30 mouse cellular contexts compared by ENCODE assay signal in the genomic region with DNA sequence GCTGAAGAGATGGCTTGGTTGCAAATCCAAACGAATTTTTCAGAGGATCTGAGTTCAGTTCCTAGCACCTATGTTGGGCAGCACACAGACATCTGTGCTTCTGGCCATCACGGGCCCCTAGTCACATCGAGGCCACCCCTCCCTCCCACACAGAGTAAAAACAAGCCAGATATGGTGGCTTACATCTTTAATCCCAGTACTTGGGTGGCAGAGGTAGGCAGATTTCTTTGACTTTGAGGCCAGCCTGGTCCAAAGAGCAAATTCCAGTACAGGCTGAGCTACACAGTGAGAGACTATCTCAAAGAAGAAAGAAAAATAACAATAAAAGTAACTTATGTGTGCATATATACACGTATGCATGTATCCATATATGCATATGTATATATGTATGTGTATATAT. TPM values are rescaled to one million over a fixed set of nuclear protein-coding genes. Genes with fewer than 3 reads are reported as not detected.
DNase-seq lines count a peak whose midpoint lies in the region; ATAC-seq and TF ChIP-seq lines count a peak whose summit lies in the region.
"Had no signal": no experiment of that assay in that cellular context is flagged by ENCODE, and none has a peak within 500 bp of the region (broad histone marks: within the 10 kb centered on the region; RNA-seq: fewer than 3 reads in every experiment).

No protein-coding gene starts in this region.

- TF ChIP-seq POLR2A in kidney, adult 2 months (IDR thresholded peaks at IDR 0.05; ENCODE audit: low read depth, low read length) = no peak
- TF ChIP-seq POLR2A in MEL (IDR thresholded peaks at IDR 0.05; ENCODE audit: control insufficient read depth in 1 of 2, insufficient read depth in 1 of 2, low read depth in 1 of 2, low read length in 2 of 2, poor library complexity in 1 of 2) = no peak

- H3K9ac ChIP-seq in kidney, embryonic 16.5 days (replicated peaks; ENCODE audit: low read length) = no peak overlapping the region
- H3K9ac ChIP-seq in kidney, embryonic 15.5 days = no peak overlapping the region
- no peak overlapping the region for H3K9ac ChIP-seq in MEL (ENCODE audit: control insufficient read depth, low read depth, low read length, poor library complexity, severe bottlenecking)
- H3K9ac ChIP-seq: embryonic facial prominence, embryonic 13.5 days; embryonic facial prominence, embryonic 15.5 days; forebrain, embryonic 12.5 days had no signal

- no peaks in the 10 kb centered on the region for H3K79me2 ChIP-seq in MEL (ENCODE audit: control insufficient read depth, insufficient read depth, low read length, poor library complexity)

- WGBS in kidney, adult 2 months = 48% methylated on average over 4 of the region's 4 CpGs
- 56% methylated on average over 4 of the region's 4 CpGs for WGBS in kidney, embryonic 16.5 days
- 57% methylated on average over 4 of the region's 4 CpGs for WGBS in kidney, embryonic 15.5 days

- H3K4me3 ChIP-seq in kidney, adult 2 months (ENCODE audit: insufficient read depth, low read depth, low read length) = no peak overlapping the region
- H3K4me3 ChIP-seq in kidney, embryonic 16.5 days (ENCODE audit: low read length) = no peak overlapping the region
- H3K4me3 ChIP-seq in kidney, embryonic 15.5 days (replicated peaks) = no peak overlapping the region
- H3K4me3 ChIP-seq in MEL (ENCODE audit: control insufficient read depth in 1 of 2, insufficient read depth in 1 of 2, low read depth in 2 of 2, low read length in 2 of 2) = no peak overlapping the region
- H3K4me3 ChIP-seq: embryonic facial prominence, embryonic 13.5 days; embryonic facial prominence, embryonic 15.5 days; erythroblast, embryonic 14.5 days; forebrain, embryonic 10.5 days; forebrain, embryonic 12.5 days had no signal

- peaks cover 22% of the 10 kb centered on the region for H3K4me1 ChIP-seq in kidney, adult 2 months (ENCODE audit: control insufficient read depth, insufficient read depth, low read length)
- H3K4me1 ChIP-seq in kidney, embryonic 16.5 days (ENCODE audit: insufficient read depth, low read length) = peaks cover 6% of the 10 kb centered on the region
- peaks cover 12% of the 10 kb centered on the region for H3K4me1 ChIP-seq in kidney, embryonic 15.5 days
- H3K4me1 ChIP-seq in MEL (ENCODE audit: control insufficient read depth in 1 of 2, insufficient read depth in 2 of 2, low read length in 2 of 2) = peaks cover 25 to 38% of the 10 kb centered on the region in 2 experiments
- H3K4me1 ChIP-seq: embryonic facial prominence, embryonic 13.5 days; embryonic facial prominence, embryonic 15.5 days; forebrain, embryonic 12.5 days had no signal

- no peaks in the 10 kb centered on the region for H3K9me3 ChIP-seq in kidney, embryonic 16.5 days (ENCODE audit: low read length)
- H3K9me3 ChIP-seq in kidney, embryonic 15.5 days (replicated peaks) = no peaks in the 10 kb centered on the region
- no peaks in the 10 kb centered on the region for H3K9me3 ChIP-seq in MEL (replicated peaks; ENCODE audit: insufficient read depth, low read length)
- H3K9me3 ChIP-seq: embryonic facial prominence, embryonic 13.5 days; embryonic facial prominence, embryonic 15.5 days; forebrain, embryonic 10.5 days; forebrain, embryonic 12.5 days had no signal

- TF ChIP-seq CTCF in kidney, adult 2 months (conservative IDR thresholded peaks at IDR 0.05; ENCODE audit: insufficient read depth, insufficient read length, low read depth, low read length) = no peak
- TF ChIP-seq CTCF in MEL (IDR thresholded peaks at IDR 0.05 in 2 of 3, conservative IDR thresholded peaks at IDR 0.05 in 1 of 3; ENCODE audit: control insufficient read depth in 1 of 3, insufficient read depth in 1 of 3, low read depth in 2 of 3, low read length in 3 of 3, poor library complexity in 1 of 3, severe bottlenecking in 1 of 3) = no peak

- no peaks in the 10 kb centered on the region for H3K36me3 ChIP-seq in kidney, adult 2 months (ENCODE audit: control insufficient read depth, insufficient read depth, low read length)
- no peaks in the 10 kb centered on the region for H3K36me3 ChIP-seq in kidney, embryonic 16.5 days (ENCODE audit: insufficient read depth, low read length)
- no peaks in the 10 kb centered on the region for H3K36me3 ChIP-seq in kidney, embryonic 15.5 days
- H3K36me3 ChIP-seq in MEL (ENCODE audit: control insufficient read depth in 1 of 2, insufficient read depth in 2 of 2, low read length in 2 of 2) = peaks cover 0 to 26% of the 10 kb centered on the region in 2 experiments; a peak in 2 of 4 replicates
- H3K36me3 ChIP-seq: embryonic facial prominence, embryonic 13.5 days; embryonic facial prominence, embryonic 15.5 days; forebrain, embryonic 10.5 days; forebrain, embryonic 12.5 days had no signal

- DNase-seq in kidney, adult 2 months = peak; percentile 62
- peak; percentile 47 for DNase-seq in kidney, adult 9 months
- DNase-seq in MEL (ENCODE audit: low read depth, low spot score) = no peak
- no peak for DNase-seq in adrenal gland, postnatal 14 days
- DNase-seq: adrenal gland, adult 8-10 months; adrenal gland, postnatal 25 days; cerebellum, adult 11 months; cerebellum, adult 18-20 months; cerebellum, adult 8-10 months; cerebellum, adult 9-11 months; cerebellum, postnatal 14 days; cerebellum, postnatal 36 days; embryo, embryonic 11 days had no signal

- ATAC-seq in kidney, embryonic 16.5 days (ENCODE audit: low FRiP score, low TSS enrichment) = no peak
- ATAC-seq in kidney, embryonic 15.5 days (replicated peaks; ENCODE audit: low FRiP score) = no peak
- ATAC-seq: activated CD4-positive, CD25-positive, alpha-beta regulatory T cell, adult 4 months; forebrain, embryonic 14.5 days; forebrain, embryonic 16.5 days; Patski had no signal

- no peak overlapping the region for H3K4me2 ChIP-seq in kidney, embryonic 16.5 days (replicated peaks; ENCODE audit: low read depth, low read length)
- no peak overlapping the region for H3K4me2 ChIP-seq in kidney, embryonic 15.5 days
- H3K4me2 ChIP-seq: embryonic facial prominence, embryonic 13.5 days; embryonic facial prominence, embryonic 15.5 days; forebrain, embryonic 12.5 days had no signal

- no peaks in the 10 kb centered on the region; the same call in 1 of the 2 replicates for H3K27me3 ChIP-seq in kidney, adult 2 months (replicated peaks; ENCODE audit: control insufficient read depth, insufficient read depth, low read length)
- no peaks in the 10 kb centered on the region for H3K27me3 ChIP-seq in kidney, embryonic 16.5 days (ENCODE audit: insufficient read depth, low read length)
- no peaks in the 10 kb centered on the region for H3K27me3 ChIP-seq in kidney, embryonic 15.5 days
- H3K27me3 ChIP-seq in MEL (ENCODE audit: control insufficient read depth in 1 of 2, insufficient read depth in 2 of 2, low read length in 2 of 2) = no peaks in the 10 kb centered on the region
- H3K27me3 ChIP-seq: embryonic facial prominence, embryonic 13.5 days; embryonic facial prominence, embryonic 15.5 days had no signal

- TF ChIP-seq RAD21 in MEL (IDR thresholded peaks at IDR 0.05; ENCODE audit: low read depth, low read length) = no peak

- TF ChIP-seq EP300 in MEL (IDR thresholded peaks at IDR 0.05; ENCODE audit: low read depth in 1 of 2, low read length in 2 of 2) = no peak

- peak overlapping the region; percentile 45; the same call in 1 of the 2 replicates for H3K27ac ChIP-seq in kidney, adult 2 months (ENCODE audit: insufficient read depth, low read depth, low read length)
- no peak overlapping the region for H3K27ac ChIP-seq in kidney, embryonic 16.5 days (ENCODE audit: low read length)
- H3K27ac ChIP-seq in kidney, embryonic 15.5 days = no peak overlapping the region
- peak overlapping the region; percentile 0; the same call in 1 of the 2 replicates for H3K27ac ChIP-seq in MEL (ENCODE audit: control insufficient read depth, low read depth, low read length)
- H3K27ac ChIP-seq: embryonic facial prominence, embryonic 13.5 days; embryonic facial prominence, embryonic 15.5 days; forebrain, embryonic 10.5 days; forebrain, embryonic 12.5 days had no signal

TF ChIP-seq in MEL, 35 proteins besides CTCF, POLR2A, EP300 and RAD21:
- TF ChIP-seq MXI1 (IDR thresholded peaks at IDR 0.05; ENCODE audit: low read depth, low read length) = no peak
- no peak for TF ChIP-seq SMC3 (IDR thresholded peaks at IDR 0.05; ENCODE audit: low read depth, low read length)
- no peak for TF ChIP-seq TCF12 (IDR thresholded peaks at IDR 0.05; ENCODE audit: low read depth, low read length)
- TF ChIP-seq ETS1 (IDR thresholded peaks at IDR 0.05; ENCODE audit: low read depth, low read length) = no peak
- TF ChIP-seq POLR2AphosphoS2 (IDR thresholded peaks at IDR 0.05; ENCODE audit: low read length) = no peak
- no peak for TF ChIP-seq USF2 (IDR thresholded peaks at IDR 0.05; ENCODE audit: borderline replicate concordance in 1 of 2, insufficient read depth in 1 of 2, low read depth in 1 of 2, low read length in 2 of 2)
- no peak for TF ChIP-seq GABPA (IDR thresholded peaks at IDR 0.05; ENCODE audit: low read depth, low read length)
- no peak for TF ChIP-seq KAT2A (conservative IDR thresholded peaks at IDR 0.05; ENCODE audit: low read depth, low read length)
- no peak for TF ChIP-seq TAL1 (IDR thresholded peaks at IDR 0.05; ENCODE audit: low read length)
- no peak for TF ChIP-seq BHLHE40 (IDR thresholded peaks at IDR 0.05; ENCODE audit: borderline replicate concordance, low read depth, low read length)
- no peak for TF ChIP-seq HCFC1 (IDR thresholded peaks at IDR 0.05; ENCODE audit: low read depth, low read length)
- TF ChIP-seq ZNF384 (IDR thresholded peaks at IDR 0.05; ENCODE audit: low read depth, low read length) = no peak

RNA-seq across cellular contexts. Expression of a gene that starts 2.2 kb away (rescaled TPM):
- polyA plus RNA-seq in kidney, adult 2 months (2012; rRNA removed) = 1.2 and 1.5 TPM in 2 replicates
- polyA plus RNA-seq in kidney, embryonic 16.5 days (2015; fragmentation: Nextera tagmentation; extraction: Ambion mirVana) = 0.33 and 0.61 TPM in 2 replicates
- 0.27 and 1.4 TPM in 2 replicates for polyA plus RNA-seq in kidney, embryonic 15.5 days (2015; fragmentation: Nextera tagmentation; extraction: Ambion mirVana)
- not detected in 2 replicates for total RNA-seq in MEL (2012; rRNA removed)
- polyA plus RNA-seq in MEL (2012; ENCODE audit: insufficient read depth in 1 of 2, insufficient read length in 2 of 2, low read depth in 1 of 2, low replicate concordance in 2 of 2, missing spikeins in 1 of 2) = not detected
- total RNA-seq in adrenal gland, postnatal 14 days (2021) = not detected in 2 replicates
- total RNA-seq: adrenal gland, adult 18-20 months; adrenal gland, adult 8-10 months; adrenal gland, postnatal 25 days; common myeloid progenitor, adult 5-6 weeks had no signal
- polyA plus RNA-seq: activated CD4-positive, CD25-positive, alpha-beta regulatory T cell, adult 4 months; brain, embryonic 14.5 days; C2C12; embryonic facial prominence, embryonic 11.5 days; erythroblast, embryonic 14.5 days; forebrain, embryonic 14.5 days; forebrain, embryonic 16.5 days; Patski had no signal

RNA-seq across cellular contexts. Expression of a gene that starts 24.3 kb away (rescaled TPM):
- polyA plus RNA-seq in kidney, adult 2 months (2012; rRNA removed) = 2.7 and 2.9 TPM in 2 replicates
- 0.15 TPM in 1 of 2 replicates, not detected in the other for polyA plus RNA-seq in kidney, embryonic 16.5 days (2015; fragmentation: Nextera tagmentation; extraction: Ambion mirVana)
- polyA plus RNA-seq in kidney, embryonic 15.5 days (2015; fragmentation: Nextera tagmentation; extraction: Ambion mirVana) = not detected in 2 replicates
- total RNA-seq in MEL (2012; rRNA removed) = not detected in 2 replicates
- not detected for polyA plus RNA-seq in MEL (2012; ENCODE audit: insufficient read depth in 1 of 2, insufficient read length in 2 of 2, low read depth in 1 of 2, low replicate concordance in 2 of 2, missing spikeins in 1 of 2)
- total RNA-seq in adrenal gland, postnatal 14 days (2021) = not detected in 2 replicates
- total RNA-seq: adrenal gland, postnatal 25 days; common myeloid progenitor, adult 5-6 weeks; ES-E14 had no signal
- polyA plus RNA-seq: brain, embryonic 14.5 days; C2C12; embryonic facial prominence, embryonic 11.5 days; erythroblast, embryonic 14.5 days; forebrain, embryonic 10.5 days; forebrain, embryonic 14.5 days; Patski had no signal

Comparison
In these comparisons a context has a peak if more than half of its experiments do, and no peak if none do; other contexts are left out.
1. H3K27ac ChIP-seq: peak in kidney, adult 2 months (single experiment) and MEL (single experiment); none in kidney, embryonic 16.5 days (single experiment) and kidney, embryonic 15.5 days (single experiment).
2. DNase-seq: peak in kidney, adult 2 months (single experiment) and kidney, adult 9 months (single experiment); none in MEL (single experiment) and adrenal gland, postnatal 14 days (single experiment).